Mouse (Mus musculus): ENCODE measurements around the gene Mycbpap. TPM values are rescaled to one million over a fixed set of nuclear protein-coding genes. Genes with fewer than 3 reads are reported as not detected.

Mycbpap gene
- total and polyA plus RNA-seq, 3 experiments: 0.12 to 0.17 TPM; not detected in 1

DNA sequence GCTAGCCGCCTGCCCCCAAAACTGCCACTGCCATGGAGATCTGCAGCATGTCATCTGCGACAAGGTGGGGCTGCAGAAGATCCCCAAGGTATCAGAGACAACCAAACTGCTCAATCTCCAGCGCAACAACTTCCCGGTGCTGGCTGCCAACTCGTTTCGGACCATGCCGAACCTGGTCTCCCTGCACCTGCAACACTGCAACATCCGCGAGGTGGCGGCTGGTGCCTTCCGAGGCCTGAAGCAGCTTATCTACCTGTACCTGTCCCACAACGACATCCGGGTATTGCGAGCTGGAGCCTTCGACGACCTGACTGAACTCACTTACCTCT lies 43.6 kb upstream of the Mycbpap start:
- Histone ChIP-seq H3K36me3 (ENCODE audit: control insufficient read depth in 1 of 2, insufficient read depth in 2 of 2, low read length in 2 of 2) (no peaks in the 10 kb centered on the region), H3K79me2 (ENCODE audit: control insufficient read depth, insufficient read depth, low read length, poor library complexity) (no peaks in the 10 kb centered on the region), H3K9me3 (replicated peaks; ENCODE audit: insufficient read depth, low read length) (no peaks in the 10 kb centered on the region), H3K4me3 (ENCODE audit: control insufficient read depth in 1 of 2, insufficient read depth in 1 of 2, low read depth in 2 of 2, low read length in 2 of 2) (no peak overlapping the region), H3K27me3 (ENCODE audit: control insufficient read depth in 1 of 2, insufficient read depth in 2 of 2, low read length in 2 of 2) (no peaks in the 10 kb centered on the region), H3K27ac (ENCODE audit: control insufficient read depth, low read depth, low read length) (no peak overlapping the region), H3K4me1 (ENCODE audit: control insufficient read depth in 1 of 2, insufficient read depth in 2 of 2, low read length in 2 of 2) (no peaks in the 10 kb centered on the region), H3K9ac (ENCODE audit: control insufficient read depth, low read depth, low read length, poor library complexity, severe bottlenecking) (no peak overlapping the region)
- TF ChIP-seq BHLHE40 (IDR thresholded peaks at IDR 0.05; ENCODE audit: borderline replicate concordance, low read depth, low read length): no peak
- no peak for TF ChIP-seq MAZ (IDR thresholded peaks at IDR 0.05; ENCODE audit: low read depth, low read length)
- TF ChIP-seq SIN3A (IDR thresholded peaks at IDR 0.05; ENCODE audit: low read length): no peak
- no peak for TF ChIP-seq MAX (IDR thresholded peaks at IDR 0.05; ENCODE audit: low read length)
- TF ChIP-seq POLR2AphosphoS5 (IDR thresholded peaks at IDR 0.05; ENCODE audit: borderline replicate concordance, low read depth, low read length): no peak
- no peak for TF ChIP-seq GABPA (IDR thresholded peaks at IDR 0.05; ENCODE audit: low read depth, low read length)
- DNase-seq (ENCODE audit: low read depth, low spot score): no peak

DNA sequence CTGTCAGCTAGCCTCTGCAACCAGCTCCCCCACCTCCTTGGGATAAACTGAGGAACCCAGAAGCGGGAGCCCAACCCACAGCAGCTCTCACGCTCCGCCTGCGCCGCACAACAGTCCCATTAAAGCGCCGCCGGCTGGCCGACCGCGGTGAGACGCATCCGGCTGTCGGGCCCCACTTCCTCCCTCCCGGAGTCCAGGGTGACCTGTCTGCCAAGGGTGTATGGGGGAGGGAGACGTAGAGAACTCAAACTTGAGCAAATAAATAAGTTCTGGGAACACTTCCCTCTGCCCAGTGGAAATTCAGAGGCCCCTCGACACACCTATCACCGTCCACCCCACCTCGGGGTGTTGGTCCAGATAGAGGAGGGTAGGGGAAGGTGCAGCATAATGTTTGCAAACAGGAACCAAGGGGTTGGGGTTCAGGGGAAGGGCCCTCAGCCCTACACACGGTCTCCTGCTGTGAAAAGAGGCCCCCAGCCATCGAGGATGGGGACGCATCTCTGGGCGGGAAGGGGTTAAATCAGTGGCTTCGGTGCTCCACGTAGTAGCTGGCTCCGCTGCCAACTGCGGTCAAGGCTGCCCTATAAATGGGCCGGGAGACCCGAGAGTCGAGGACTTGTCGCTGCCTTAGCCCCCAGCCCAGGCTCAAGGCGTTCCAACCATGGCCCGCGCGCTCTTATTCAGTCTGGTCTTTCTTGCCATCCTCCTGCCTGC lies 43.1 kb upstream of the Mycbpap start, which contains the start of gene Chad:
TSS of gene Chad (plus strand) at position 611 of the 714 bp plus-strand sequence.
- H3K9me3 ChIP-seq (replicated peaks; ENCODE audit: insufficient read depth, low read length): no peaks in the 10 kb centered on the region
- no peak for DNase-seq (ENCODE audit: low read depth, low spot score)
- no peak within 1 kb of the TSS for H3K27ac ChIP-seq (ENCODE audit: control insufficient read depth, low read depth, low read length)
- no peaks in the 10 kb centered on the region for H3K79me2 ChIP-seq (ENCODE audit: control insufficient read depth, insufficient read depth, low read length, poor library complexity)
- no peaks in the 10 kb centered on the region for H3K36me3 ChIP-seq (ENCODE audit: control insufficient read depth in 1 of 2, insufficient read depth in 2 of 2, low read length in 2 of 2)
- TF ChIP-seq GABPA (IDR thresholded peaks at IDR 0.05; ENCODE audit: low read depth, low read length): no peak
- no peak for TF ChIP-seq KAT2A (conservative IDR thresholded peaks at IDR 0.05; ENCODE audit: low read depth, low read length)
- no peak for TF ChIP-seq POLR2AphosphoS5 (IDR thresholded peaks at IDR 0.05; ENCODE audit: borderline replicate concordance, low read depth, low read length)
- TF ChIP-seq CHD1 (IDR thresholded peaks at IDR 0.05; ENCODE audit: low read depth, low read length): no peak
- TF ChIP-seq MEF2A (IDR thresholded peaks at IDR 0.05; ENCODE audit: extremely low read depth, insufficient replicate concordance, low read depth, low read length, poor library complexity, severe bottlenecking): no peak
- no peak for TF ChIP-seq GATA1 (IDR thresholded peaks at IDR 0.05; ENCODE audit: low read depth, low read length)
- TF ChIP-seq ZNF384 (IDR thresholded peaks at IDR 0.05; ENCODE audit: low read depth, low read length): no peak
- TF ChIP-seq UBTF (IDR thresholded peaks at IDR 0.05; ENCODE audit: borderline replicate concordance, insufficient read depth, low read depth, low read length): no peak
- TF ChIP-seq RCOR1 (IDR thresholded peaks at IDR 0.05; ENCODE audit: low read depth, low read length): no peak
- TF ChIP-seq ELF1 (IDR thresholded peaks at IDR 0.05; ENCODE audit: low read depth, low read length): no peak
- no peak for TF ChIP-seq SMC3 (IDR thresholded peaks at IDR 0.05; ENCODE audit: low read depth, low read length)
- no peak for TF ChIP-seq TCF12 (IDR thresholded peaks at IDR 0.05; ENCODE audit: low read depth, low read length)
- no peak for TF ChIP-seq CHD2 (IDR thresholded peaks at IDR 0.05; ENCODE audit: low read length)
- TF ChIP-seq HCFC1 (IDR thresholded peaks at IDR 0.05; ENCODE audit: low read depth, low read length): no peak
- TF ChIP-seq SIN3A (IDR thresholded peaks at IDR 0.05; ENCODE audit: low read length): no peak
- no peak for TF ChIP-seq ETS1 (IDR thresholded peaks at IDR 0.05; ENCODE audit: low read depth, low read length)
- no peak within 1 kb of the TSS for H3K4me3 ChIP-seq (ENCODE audit: control insufficient read depth in 1 of 2, insufficient read depth in 1 of 2, low read depth in 2 of 2, low read length in 2 of 2)
- H3K27me3 ChIP-seq (ENCODE audit: control insufficient read depth in 1 of 2, insufficient read depth in 2 of 2, low read length in 2 of 2): no peaks in the 10 kb centered on the region
- H3K4me1 ChIP-seq (ENCODE audit: control insufficient read depth in 1 of 2, insufficient read depth in 2 of 2, low read length in 2 of 2): no peaks in the 10 kb centered on the region
- H3K9ac ChIP-seq (ENCODE audit: control insufficient read depth, low read depth, low read length, poor library complexity, severe bottlenecking): no peak within 1 kb of the TSS
